Mouse (Mus musculus) stomach, postnatal 0 days (tissue): ENCODE measurements at regions not wholly inside any gene's neighbourhood (a gene's known extent, or its start where the extent isn't known, plus 50 kb on each side); places are given as distances from the start of the nearest gene placed in this dataset.
"Not testable (repeated sequence)": the region's sequence is repeated elsewhere in the genome, so short reads cannot be mapped to it uniquely, and the experiment has no call there.

Source experiments
- ATAC-seq: fragments of 200-750 bp; cut with Nextera tagmentation; 2 replicates; pipeline ENCODE4 v1.8.0; 2017; ENCODE audit not compliant: low FRiP score, low TSS enrichment
- DNase-seq: peaks from one replicate; pipeline ENCODE4 v3.0.0-alpha.2; 2016; ENCODE audit warnings: low spot score
- H3K27ac ChIP-seq: fragments of 300-500 bp; sonication (generic); replicated peaks from 2 replicates; pipeline ENCODE4 v1.5.1; 2014; ENCODE audit warnings: mild to moderate bottlenecking, control low read depth
- H3K27me3 ChIP-seq: fragments of 300-500 bp; sonication (generic); 2 replicates; pipeline ENCODE4 v1.6.1; 2014; ENCODE audit warnings: low read length; ENCODE audit not compliant: control insufficient read depth, insufficient read depth
- H3K36me3 ChIP-seq: fragments of 300-500 bp; sonication (generic); 2 replicates; pipeline ENCODE4 v1.6.1; 2014; ENCODE audit warnings: low read length, mixed read lengths; ENCODE audit not compliant: control insufficient read depth, insufficient read depth
- H3K4me1 ChIP-seq: fragments of 300-500 bp; sonication (generic); replicated peaks from 2 replicates; pipeline ENCODE4 v1.6.1; 2014; ENCODE audit warnings: antibody characterized with exemption; ENCODE audit not compliant: control insufficient read depth, insufficient read depth
- H3K4me2 ChIP-seq: fragments of 300-500 bp; sonication (generic); replicated peaks from 2 replicates; pipeline ENCODE4 v1.6.1; 2014; ENCODE audit warnings: low read depth, mild to moderate bottlenecking, control low read depth, moderate library complexity
- H3K4me3 ChIP-seq: fragments of 300-500 bp; sonication (generic); 2 replicates; pipeline ENCODE4 v1.5.1; 2014; ENCODE audit warnings: low read depth, low read length, control low read depth
- H3K9ac ChIP-seq: fragments of 300-500 bp; sonication (generic); 2 replicates; pipeline ENCODE4 v1.6.1; 2014; ENCODE audit warnings: mild to moderate bottlenecking, low read length, control low read depth, mixed read lengths
- H3K9me3 ChIP-seq: fragments of 300-500 bp; sonication (generic); 2 replicates; pipeline ENCODE4 v1.6.1; 2016; ENCODE audit warnings: low read length; ENCODE audit not compliant: control insufficient read depth
- CTCF ChIP-seq: IDR thresholded peaks from 2 replicates; pipeline ENCODE4 v1.5.1; 2016; ENCODE audit warnings: antibody characterized with exemption, low read depth, mild to moderate bottlenecking, moderate library complexity
- EP300 ChIP-seq: optimal IDR thresholded peaks from 2 replicates; pipeline ENCODE3; 2016; ENCODE audit warnings: antibody characterized with exemption
- WGBS: fragments of 180-500 bp; shearing (Covaris S2); extraction: QIAGEN DNeasy Blood & Tissue Kit; methylation state at CpG from one replicate; pipeline ENCODE4 v1.1.7; 2014; 5-methylcytosine and 5-hydroxymethylcytosine counted together

GRCm38 (mm10) chr7:64015136-64015535 lies 76.4 kb upstream of the Klf13 start:
- not testable (repeated sequence) for H3K36me3 ChIP-seq, H3K9ac ChIP-seq, H3K27me3 ChIP-seq, H3K9me3 ChIP-seq, H3K4me1 ChIP-seq, H3K4me3 ChIP-seq, H3K4me2 ChIP-seq, ATAC-seq, DNase-seq, H3K27ac ChIP-seq
- 85% methylated on average over 2 of the region's 2 CpGs for WGBS
- TF ChIP-seq CTCF, result peak; percentile 25; the same call in 1 of the 2 replicates

GRCm38 (mm10) chr7:64014227-64014626 lies 75.5 kb upstream of the Klf13 start:
- Histone ChIP-seq H3K9me3 (no peaks in the 10 kb centered on the region), H3K9ac (no peak overlapping the region), H3K4me3 (no peak overlapping the region), H3K4me2 (no peak overlapping the region), H3K36me3 (no peaks in the 10 kb centered on the region), H3K27me3 (no peaks in the 10 kb centered on the region), H3K4me1 (no peaks in the 10 kb centered on the region), H3K27ac (no peak overlapping the region)
- DNase-seq (no peak), ATAC-seq (no peak)
- TF ChIP-seq CTCF (no peak), EP300 (no peak)
- WGBS, result 70% methylated on average over 7 of the region's 7 CpGs

- H3K4me2 ChIP-seq, result no peak overlapping the region
- TF ChIP-seq EP300 (no peak), CTCF (no peak)
- H3K27me3 ChIP-seq, result no peaks in the 10 kb centered on the region
- no peak overlapping the region for H3K4me3 ChIP-seq
- ATAC-seq, result no peak
- H3K27ac ChIP-seq, result no peak overlapping the region
- H3K4me1 ChIP-seq, result no peaks in the 10 kb centered on the region
- 60% methylated on average over 5 of the region's 5 CpGs for WGBS
- H3K36me3 ChIP-seq, result no peaks in the 10 kb centered on the region
- no peak overlapping the region for H3K9ac ChIP-seq
- no peak for DNase-seq
- H3K9me3 ChIP-seq, result no peaks in the 10 kb centered on the region
Measured at GRCm38 (mm10) chr7:64013023-64013547, 74.4 kb upstream of the Klf13 start.

- H3K4me3 ChIP-seq, result no peak overlapping the region
- no peaks in the 10 kb centered on the region for H3K27me3 ChIP-seq
- no peaks in the 10 kb centered on the region for H3K4me1 ChIP-seq
- no peak overlapping the region for H3K4me2 ChIP-seq
- no peaks in the 10 kb centered on the region for H3K36me3 ChIP-seq
- no peak for ATAC-seq
- 72% methylated on average over 8 of the region's 8 CpGs for WGBS
- no peak for DNase-seq
- no peak overlapping the region for H3K27ac ChIP-seq
- no peak overlapping the region for H3K9ac ChIP-seq
- TF ChIP-seq EP300 (no peak), CTCF (no peak)
- no peaks in the 10 kb centered on the region for H3K9me3 ChIP-seq
Measured at GRCm38 (mm10) chr7:64012268-64012601, 73.5 kb upstream of the Klf13 start.

GRCm38 (mm10) chr7:64011563-64012267 lies 73.0 kb upstream of the Klf13 start:
- Histone ChIP-seq H3K27ac (no peak overlapping the region), H3K36me3 (no peaks in the 10 kb centered on the region), H3K27me3 (no peaks in the 10 kb centered on the region), H3K4me1 (no peaks in the 10 kb centered on the region), H3K4me2 (no peak overlapping the region), H3K9me3 (no peaks in the 10 kb centered on the region), H3K9ac (no peak overlapping the region), H3K4me3 (no peak overlapping the region)
- ATAC-seq (peak; percentile 75), DNase-seq (no peak)
- TF ChIP-seq EP300 (no peak), CTCF (no peak)
- WGBS, result 45% methylated on average over 13 of the region's 13 CpGs

- Histone ChIP-seq H3K4me2 (no peak overlapping the region), H3K27ac (no peak overlapping the region), H3K9ac (no peak overlapping the region), H3K9me3 (no peaks in the 10 kb centered on the region), H3K4me3 (no peak overlapping the region), H3K27me3 (no peaks in the 10 kb centered on the region), H3K4me1 (no peaks in the 10 kb centered on the region), H3K36me3 (no peaks in the 10 kb centered on the region)
- DNase-seq, result no peak
- 55% methylated on average over 3 of the region's 3 CpGs for WGBS
- ATAC-seq, result no peak
- TF ChIP-seq EP300 (no peak), CTCF (no peak)
Measured at GRCm38 (mm10) chr7:64010640-64011039, 71.9 kb upstream of the Klf13 start.
